Mouse (Mus musculus) adrenal gland, postnatal 0 days (tissue): ENCODE measurements around the gene 9630041A04Rik. TPM values are rescaled to one million over a fixed set of nuclear protein-coding genes. Genes with fewer than 3 reads are reported as not detected.

ENCODE experiments used
- polyA plus RNA-seq: library from polyadenylated mRNA; unstranded; fragments of >200 nt; fragmentation: Nextera tagmentation; extraction: Ambion mirVana; gene quantifications from 2 replicates; pipeline ENCODE4 v1.2.1, GENCODE M21; 2015

The 9630041A04Rik gene
- not detected in 2 replicates for polyA plus RNA-seq

GRCm38 (mm10) chr9:101861596-101862471, at the start of gene 9630041A04Rik:
Gene 9630041A04Rik (plus strand): TSS chr9:101861841.

